Mouse (Mus musculus) layer of hippocampus, postnatal 36 days (tissue): ENCODE results near the gene Usp24. TPM values are rescaled to one million over a fixed set of nuclear protein-coding genes. Genes with fewer than 3 reads are reported as not detected.

Experiments
- total RNA-seq, 2 experiments: library from RNA; stranded (reverse); gene quantifications; 2 replicates each; pipeline ENCODE4 v1.2.3; 2021

Gene Usp24
- total RNA-seq, 2 experiments from 2014 or later: 38.7 to 44.0 TPM

Other genes starting within 250 kb of the Usp24 start
- not detected for gene Pcsk9, start 148.1 kb downstream of the Usp24 start, total RNA-seq
- gene Bsnd, start 176.1 kb downstream of the Usp24 start, total RNA-seq: not detected
- gene Dhcr24, start 244.8 kb downstream of the Usp24 start, total RNA-seq: 10 to 100 TPM; 58.8 to 61.0 TPM